Mouse (Mus musculus): ENCODE results near the gene Prelid1.

Prelid1 gene
- long read RNA-seq, experiment 1, transcript Prelid1-201 (5 exons, 2,644 nt): major isoform, 91 of 100 reads
- long read RNA-seq, experiment 1, partial matches to known transcripts: 6 of 100 reads
- long read RNA-seq, experiment 1, other reads (novel, unspliced or antisense): 2 of 100 reads
- long read RNA-seq, experiment 2, transcript Prelid1-201 (5 exons, 2,644 nt): major isoform, 129 of 133 reads
- long read RNA-seq, experiment 2, partial matches to known transcripts: 3 of 133 reads
- long read RNA-seq, experiment 2, other reads (novel, unspliced or antisense): 1 of 133 reads

- intact Hi-C loops (cut with DNase I): no loop called here
Observed at GRCm38 (mm10) chr13:55319931-55320533, at the start of gene Prelid1. Gene Prelid1 (plus strand): TSS chr13:55320500.

- intact Hi-C loops (cut with DNase I): loop anchor here (5.0 kb wide), 2 partner anchors 35 to 45 kb away; no protein-coding TSS in a partner anchor
Observed at GRCm38 (mm10) chr13:55277203-55277602, 43.1 kb upstream of the Prelid1 start.

DNA sequence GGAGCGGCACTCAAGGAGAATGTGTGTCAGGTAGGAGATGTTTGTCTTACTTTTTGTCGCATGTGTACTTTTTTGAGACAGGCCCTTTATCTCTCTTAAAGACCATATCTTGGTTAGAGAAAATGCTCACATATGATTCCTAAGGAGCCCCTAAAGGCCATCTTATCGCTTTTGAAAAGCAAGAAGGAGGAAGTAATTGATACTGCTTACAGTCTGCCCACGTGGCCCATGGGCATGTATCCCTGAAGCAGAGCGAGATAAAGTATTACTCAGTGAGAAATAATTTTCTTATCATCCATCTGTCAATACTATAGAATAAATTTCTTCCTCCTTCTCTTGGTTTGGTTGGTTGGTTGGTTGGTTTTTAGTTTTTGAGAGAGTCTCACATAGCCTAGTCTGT is 42.7 kb upstream of the Prelid1 start:
- intact Hi-C loops (cut with DNase I): loop anchor here (5.0 kb wide), 2 partner anchors 35 to 45 kb away; no protein-coding TSS in a partner anchor

DNA sequence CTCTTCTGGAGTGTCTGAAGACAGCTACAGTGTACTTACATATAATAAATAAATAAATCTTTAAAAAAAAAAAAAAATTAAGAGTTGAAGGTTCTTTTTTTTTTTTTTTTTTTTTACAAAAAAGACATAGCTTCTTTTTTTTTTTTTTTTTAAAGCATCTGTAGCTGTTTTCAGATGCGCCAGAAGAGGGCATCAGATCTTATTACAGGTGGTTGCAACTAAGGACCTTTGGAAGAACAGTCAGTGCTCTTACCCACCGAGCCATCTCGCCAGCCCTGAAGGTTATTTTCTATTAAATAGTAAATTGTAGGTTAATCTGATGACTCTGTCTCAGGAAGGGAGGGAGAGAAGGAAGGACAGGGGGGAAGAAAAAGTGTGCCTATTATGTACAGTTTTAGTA is 31.4 kb upstream of the Prelid1 start:
- intact Hi-C loops (cut with DNase I): no loop called here

DNA sequence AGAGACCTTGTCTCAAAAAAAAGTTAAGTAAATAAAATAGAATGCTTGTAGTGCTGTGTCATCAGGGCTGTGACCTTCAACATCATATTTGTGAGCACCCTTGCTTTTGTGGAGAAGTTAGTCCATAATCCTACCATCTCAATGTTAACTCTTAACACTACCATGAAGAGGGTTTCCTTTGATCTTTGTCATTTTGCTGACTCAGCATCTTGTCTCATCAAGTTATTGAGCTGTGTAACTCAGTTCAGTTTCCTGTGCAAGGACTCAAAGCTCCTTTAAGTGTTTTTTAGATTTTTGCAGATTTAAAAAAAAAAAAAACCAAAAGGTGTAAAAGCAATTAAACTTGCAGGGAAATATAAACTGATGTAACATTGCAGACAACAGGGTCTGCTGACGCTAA is 23.5 kb upstream of the Prelid1 start:
- intact Hi-C loops (cut with DNase I): loop anchor here (5.0 kb wide), 1 partner anchor 74 kb away; no protein-coding TSS in a partner anchor

- intact Hi-C loops (cut with DNase I): no loop called here
Observed at GRCm38 (mm10) chr13:55300913-55301312, 19.4 kb upstream of the Prelid1 start.

DNA sequence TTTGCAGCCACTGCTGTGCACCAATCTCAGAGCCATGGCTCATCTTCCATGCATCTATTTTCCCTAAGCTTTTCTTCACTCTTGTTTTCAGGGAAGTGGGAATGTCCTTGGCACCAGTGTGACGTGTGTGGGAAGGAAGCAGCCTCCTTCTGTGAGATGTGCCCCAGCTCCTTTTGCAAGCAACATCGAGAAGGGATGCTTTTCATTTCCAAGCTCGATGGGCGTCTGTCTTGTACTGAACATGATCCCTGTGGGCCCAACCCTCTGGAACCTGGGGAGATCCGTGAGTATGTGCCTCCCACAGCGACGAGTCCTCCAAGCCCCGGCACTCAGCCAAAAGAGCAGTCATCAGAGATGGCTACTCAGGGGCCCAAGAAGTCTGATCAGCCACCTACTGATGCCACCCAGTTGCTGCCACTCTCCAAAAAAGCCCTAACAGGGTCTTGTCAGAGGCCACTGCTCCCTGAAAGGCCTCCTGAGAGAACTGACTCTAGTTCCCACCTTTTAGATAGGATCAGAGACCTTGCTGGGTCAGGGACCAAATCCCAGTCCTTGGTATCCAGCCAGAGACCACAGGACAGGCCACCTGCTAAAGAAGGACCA is 8.2 kb upstream of the Prelid1 start:
- intact Hi-C loops (cut with DNase I): loop anchor here (5.0 kb wide), 1 partner anchor 35 kb away; no protein-coding TSS in a partner anchor

DNA sequence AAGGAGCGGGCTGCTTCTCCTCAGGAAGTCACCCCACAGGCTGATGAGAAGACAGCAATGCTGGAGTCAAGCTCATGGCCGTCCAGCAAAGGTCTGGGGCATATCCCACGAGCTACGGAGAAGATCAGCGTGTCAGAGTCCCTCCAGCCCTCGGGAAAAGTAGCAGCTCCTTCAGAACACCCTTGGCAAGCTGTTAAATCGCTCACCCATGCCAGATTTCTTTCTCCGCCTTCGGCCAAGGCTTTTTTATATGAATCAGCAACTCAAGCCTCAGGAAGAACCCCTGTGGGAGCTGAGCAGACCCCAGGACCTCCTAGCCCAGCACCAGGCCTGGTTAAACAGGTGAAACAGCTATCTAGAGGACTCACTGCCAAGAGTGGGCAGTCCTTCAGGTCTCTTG is 7.2 kb upstream of the Prelid1 start:
- intact Hi-C loops (cut with DNase I): loop anchor here (5.0 kb wide), 1 partner anchor 36 kb away; no protein-coding TSS in a partner anchor

- intact Hi-C loops (cut with DNase I): loop anchor here (5.0 kb wide), 1 partner anchor 38 kb away; no protein-coding TSS in a partner anchor
Observed at GRCm38 (mm10) chr13:55314891-55315412, 5.3 kb upstream of the Prelid1 start.

- intact Hi-C loops (cut with DNase I): no loop called here
Observed at GRCm38 (mm10) chr13:55318351-55318750, 1.9 kb upstream of the Prelid1 start.

DNA sequence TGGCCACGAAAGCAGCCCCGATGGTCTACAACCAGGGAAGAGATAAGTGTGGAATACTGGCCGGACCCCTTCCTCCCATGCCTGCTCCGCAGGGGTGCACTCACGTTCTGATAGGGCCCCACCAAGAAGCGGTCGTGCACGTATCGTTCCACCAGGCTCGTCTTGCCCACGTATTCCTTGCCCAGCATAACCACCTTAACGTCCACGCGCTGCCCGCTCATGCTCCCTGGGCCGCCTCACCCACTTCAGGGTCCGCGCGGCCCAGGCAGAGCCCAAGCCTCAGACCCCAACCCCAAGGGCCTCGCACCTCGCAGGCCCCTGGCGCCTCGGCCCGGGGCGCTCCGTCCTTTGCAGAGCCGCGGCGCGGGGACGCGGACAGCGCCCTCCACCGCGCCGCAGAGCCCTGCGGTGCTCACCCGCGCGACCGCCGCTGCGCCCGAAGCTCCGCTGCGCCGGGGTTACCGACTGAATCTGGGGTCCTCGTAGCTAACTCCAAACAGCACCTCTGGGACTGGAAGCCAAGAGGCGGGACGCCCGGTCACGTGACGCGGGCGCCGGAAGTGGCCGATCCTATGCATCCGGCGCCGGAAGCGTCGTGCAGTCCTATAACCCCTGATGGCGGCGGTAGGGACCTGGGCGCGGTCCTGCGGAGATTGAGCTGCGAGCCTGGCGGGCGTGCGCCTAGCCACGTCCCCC is 1.3 kb downstream of the Prelid1 start, which contains the start of gene Rab24:
Rab24 (minus strand) TSS at position 513 of the 696 bp plus-strand sequence.
- intact Hi-C loops (cut with DNase I): no loop called here

GRCm38 (mm10) chr13:55322130-55322825 is 2.0 kb downstream of the Prelid1 start:
- intact Hi-C loops (cut with DNase I): no loop called here

DNA sequence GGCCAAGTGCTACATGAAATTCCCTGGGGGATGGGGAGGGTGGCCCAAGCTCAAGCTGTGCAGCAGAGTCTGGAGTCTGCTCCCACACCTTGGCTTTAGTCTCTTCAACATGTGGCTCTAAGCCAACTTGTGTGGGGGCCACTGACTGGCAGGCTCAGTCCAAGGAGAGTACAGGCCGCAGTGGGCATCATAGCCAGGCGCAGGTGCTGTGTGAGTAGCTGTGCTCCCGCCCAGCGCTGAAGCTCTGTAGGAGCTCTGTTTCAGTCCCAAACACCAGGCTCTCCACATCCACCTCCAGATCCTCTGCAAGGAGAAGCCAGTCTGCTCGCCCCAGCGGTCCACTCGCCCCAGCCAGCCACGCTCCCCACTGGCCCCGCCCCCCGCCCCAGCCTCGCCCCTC is 5.3 kb downstream of the Prelid1 start:
- intact Hi-C loops (cut with DNase I): loop anchor here (5.0 kb wide), 1 partner anchor 37 kb away; the partner anchor contains the start of gene Lman2

GRCm38 (mm10) chr13:55327169-55327568 is 6.9 kb downstream of the Prelid1 start:
- intact Hi-C loops (cut with DNase I): loop anchor here (5.0 kb wide), 1 partner anchor 35 kb away; the partner anchor contains the start of gene Lman2

DNA sequence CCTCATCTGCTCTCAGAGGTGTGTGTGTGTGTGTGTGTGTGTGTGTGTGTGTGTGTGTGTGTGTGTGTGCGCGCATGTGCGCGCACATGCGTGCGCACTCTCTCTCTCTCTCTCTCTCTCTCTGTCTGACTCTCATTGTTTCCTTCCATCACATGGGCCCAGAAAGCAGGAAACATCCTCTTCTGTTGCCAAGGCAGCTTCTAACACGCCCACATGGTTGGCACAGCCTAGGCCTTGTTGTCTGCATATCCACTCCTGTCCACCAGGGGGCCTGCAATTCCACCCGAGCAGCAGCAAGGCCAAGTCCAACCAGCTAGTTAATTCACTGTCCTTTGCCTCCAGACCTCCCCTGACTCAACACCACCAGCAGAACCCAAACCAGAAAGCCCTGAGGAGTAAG is 7.3 kb downstream of the Prelid1 start:
- intact Hi-C loops (cut with DNase I): loop anchor here (5.0 kb wide), 1 partner anchor 35 kb away; the partner anchor contains the start of gene Lman2

GRCm38 (mm10) chr13:55328171-55328570 is 7.9 kb downstream of the Prelid1 start:
- intact Hi-C loops (cut with DNase I): loop anchor here (5.0 kb wide), 1 partner anchor 34 kb away; the partner anchor contains the start of gene Lman2

DNA sequence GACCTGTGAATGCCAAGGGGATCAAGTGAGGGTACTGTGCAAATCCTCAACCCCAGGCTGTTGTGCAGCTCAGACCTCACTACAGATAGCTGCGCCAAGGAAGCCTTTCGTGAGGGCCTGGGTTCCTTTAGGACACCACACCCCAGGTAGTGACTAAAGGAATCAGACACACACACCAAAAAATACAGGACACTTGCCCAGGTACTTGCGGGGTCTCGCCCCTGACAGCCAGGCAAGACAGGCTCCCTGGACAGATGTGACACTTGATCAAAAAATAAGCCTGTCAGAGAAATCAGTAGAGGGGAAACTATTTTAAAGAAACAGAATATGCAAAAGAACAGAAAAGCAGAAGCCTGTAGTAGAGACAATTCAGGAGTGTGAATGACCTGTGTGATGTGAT is 8.3 kb downstream of the Prelid1 start:
- intact Hi-C loops (cut with DNase I): loop anchor here (5.0 kb wide), 1 partner anchor 34 kb away; the partner anchor contains the start of gene Lman2

DNA sequence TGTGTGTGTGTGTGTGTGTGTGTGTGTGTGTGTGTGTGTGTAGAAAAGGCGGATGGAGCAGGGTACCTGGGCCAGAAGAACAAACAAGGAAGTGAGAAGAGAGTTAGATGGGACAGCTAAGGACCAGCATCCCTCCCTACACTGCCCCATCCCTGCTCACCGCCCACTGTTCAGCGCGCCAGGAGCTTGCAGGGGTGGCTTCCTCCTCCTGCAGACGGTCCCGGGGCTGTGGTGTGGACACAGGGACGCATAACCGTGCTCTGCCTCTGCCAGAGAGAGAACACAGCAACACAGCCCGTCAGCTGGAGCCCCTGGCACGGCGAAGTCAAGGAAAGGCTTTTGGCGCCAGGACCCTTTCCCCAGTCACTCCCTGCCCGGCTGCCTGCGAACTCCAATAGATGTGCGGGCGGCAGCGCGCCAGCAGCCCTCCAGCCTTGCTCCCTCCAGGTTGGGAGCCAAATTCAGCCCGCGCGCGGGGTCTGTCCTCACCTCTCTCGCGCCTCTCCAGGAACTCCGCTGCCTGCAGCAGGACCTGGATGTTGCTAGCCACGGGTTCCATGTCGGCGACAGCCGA is 8.9 kb downstream of the Prelid1 start:
- intact Hi-C loops (cut with DNase I): loop anchor here (5.0 kb wide), 1 partner anchor 33 kb away; the partner anchor contains the start of gene Lman2
